Mouse (Mus musculus): ENCODE data around the gene Hdac9.

Hdac9 gene

GRCm38 (mm10) chr12:34248193-34249121 is 668.4 kb downstream of the Hdac9 start:
- DNase-seq (ENCODE audit: extremely low read depth, low read depth, low spot score) = no peak

GRCm38 (mm10) chr12:34238796-34239195 is 678.1 kb downstream of the Hdac9 start:
- no peak for DNase-seq (ENCODE audit: extremely low read depth, low read depth, low spot score)

- no peak for DNase-seq (ENCODE audit: extremely low read depth, low read depth, low spot score)
Observed at GRCm38 (mm10) chr12:34231621-34232150, 685.2 kb downstream of the Hdac9 start.

- DNase-seq (ENCODE audit: extremely low read depth, low read depth, low spot score) = no peak
Observed at GRCm38 (mm10) chr12:34224505-34224904, 692.4 kb downstream of the Hdac9 start.

GRCm38 (mm10) chr12:34221014-34221413 is 695.9 kb downstream of the Hdac9 start:
- no peak for DNase-seq (ENCODE audit: extremely low read depth, low read depth, low spot score)

GRCm38 (mm10) chr12:34220051-34220926 is 696.6 kb downstream of the Hdac9 start:
- DNase-seq (ENCODE audit: extremely low read depth, low read depth, low spot score) = no peak

GRCm38 (mm10) chr12:34218561-34218960 is 698.3 kb downstream of the Hdac9 start:
- DNase-seq (ENCODE audit: extremely low read depth, low read depth, low spot score) = no peak

GRCm38 (mm10) chr12:34215023-34216020 is 701.6 kb downstream of the Hdac9 start:
- DNase-seq (ENCODE audit: extremely low read depth, low read depth, low spot score) = no peak

GRCm38 (mm10) chr12:34212162-34212561 is 704.7 kb downstream of the Hdac9 start:
- DNase-seq (ENCODE audit: extremely low read depth, low read depth, low spot score) = no peak

- no peak for DNase-seq (ENCODE audit: extremely low read depth, low read depth, low spot score)
Observed at GRCm38 (mm10) chr12:34201471-34201870, 715.4 kb downstream of the Hdac9 start.

- DNase-seq (ENCODE audit: extremely low read depth, low read depth, low spot score) = no peak
Observed at GRCm38 (mm10) chr12:34200030-34200446, 716.9 kb downstream of the Hdac9 start.

- DNase-seq (ENCODE audit: extremely low read depth, low read depth, low spot score) = no peak
Observed at GRCm38 (mm10) chr12:34195155-34195828, 721.6 kb downstream of the Hdac9 start.

GRCm38 (mm10) chr12:34194116-34194515 is 722.8 kb downstream of the Hdac9 start:
- DNase-seq (ENCODE audit: extremely low read depth, low read depth, low spot score) = no peak

GRCm38 (mm10) chr12:34191246-34191645 is 725.6 kb downstream of the Hdac9 start:
- DNase-seq (ENCODE audit: extremely low read depth, low read depth, low spot score) = no peak

GRCm38 (mm10) chr12:34178931-34179330 is 738.0 kb downstream of the Hdac9 start:
- no peak for DNase-seq (ENCODE audit: extremely low read depth, low read depth, low spot score)

GRCm38 (mm10) chr12:34176790-34177189 is 740.1 kb downstream of the Hdac9 start:
- DNase-seq (ENCODE audit: extremely low read depth, low read depth, low spot score) = no peak

GRCm38 (mm10) chr12:34173036-34173435 is 743.9 kb downstream of the Hdac9 start:
- DNase-seq (ENCODE audit: extremely low read depth, low read depth, low spot score) = no peak

- no peak for DNase-seq (ENCODE audit: extremely low read depth, low read depth, low spot score)
Observed at GRCm38 (mm10) chr12:34170601-34171000, 746.3 kb downstream of the Hdac9 start.

GRCm38 (mm10) chr12:34165674-34166073 is 751.2 kb downstream of the Hdac9 start:
- DNase-seq (ENCODE audit: extremely low read depth, low read depth, low spot score) = no peak

- no peak for DNase-seq (ENCODE audit: extremely low read depth, low read depth, low spot score)
Observed at GRCm38 (mm10) chr12:34156301-34156700, 760.6 kb downstream of the Hdac9 start.

Measured in fat pad, adult 2 months (tissue).